Mouse (Mus musculus) embryo, embryonic 9.5 days (tissue): ENCODE data around the gene Fam219a.

Experiments used
- DNase-seq: peaks from one replicate; pipeline ENCODE4 v3.0.0-alpha.2; 2017; ENCODE audit errors: extremely low spot score

Fam219a gene

GRCm38 (mm10) chr4:41554994-41555663, 14.2 kb downstream of the Fam219a start:
- DNase-seq, result no peak

- no peak for DNase-seq
Observed at GRCm38 (mm10) chr4:41553116-41553515, 16.2 kb downstream of the Fam219a start.

GRCm38 (mm10) chr4:41552529-41552928, 16.8 kb downstream of the Fam219a start:
- DNase-seq, result peak; percentile 79

GRCm38 (mm10) chr4:41547086-41547485, 22.3 kb downstream of the Fam219a start:
- no peak for DNase-seq

- peak; percentile 58 for DNase-seq
Observed at GRCm38 (mm10) chr4:41545985-41546384, 23.4 kb downstream of the Fam219a start.

- no peak for DNase-seq
Observed at GRCm38 (mm10) chr4:41542136-41542535, 27.2 kb downstream of the Fam219a start.

- no peak for DNase-seq
Observed at GRCm38 (mm10) chr4:41534866-41535265, 34.5 kb downstream of the Fam219a start.

GRCm38 (mm10) chr4:41532420-41532819, 36.9 kb downstream of the Fam219a start:
- DNase-seq, result peak; percentile 52

- no peak for DNase-seq
Observed at GRCm38 (mm10) chr4:41527996-41528395, 41.3 kb downstream of the Fam219a start.

GRCm38 (mm10) chr4:41527076-41527475, 42.3 kb downstream of the Fam219a start:
- peak; percentile 34 for DNase-seq

- no peak for DNase-seq
Observed at GRCm38 (mm10) chr4:41526553-41526952, 42.8 kb downstream of the Fam219a start.

GRCm38 (mm10) chr4:41524829-41525228, 44.5 kb downstream of the Fam219a start:
- no peak for DNase-seq

GRCm38 (mm10) chr4:41523839-41524238, 45.5 kb downstream of the Fam219a start:
- no peak for DNase-seq

- DNase-seq, result peak; percentile 41
Observed at GRCm38 (mm10) chr4:41522788-41523187, 46.5 kb downstream of the Fam219a start.

GRCm38 (mm10) chr4:41522136-41522535, 47.2 kb downstream of the Fam219a start:
- DNase-seq, result no peak

- no peak for DNase-seq
Observed at GRCm38 (mm10) chr4:41520641-41521040, 48.7 kb downstream of the Fam219a start.

- no peak for DNase-seq
Observed at GRCm38 (mm10) chr4:41519195-41519594, 50.1 kb downstream of the Fam219a start.

GRCm38 (mm10) chr4:41518349-41518748, 51.0 kb downstream of the Fam219a start:
- DNase-seq, result no peak

GRCm38 (mm10) chr4:41517233-41517632, 52.1 kb downstream of the Fam219a start, which contains the start of gene 1110017D15Rik:
TSS of gene 1110017D15Rik (minus strand) at chr4:41517333.
- no peak for DNase-seq

GRCm38 (mm10) chr4:41513714-41514113, 55.6 kb downstream of the Fam219a start:
- DNase-seq, result no peak

- DNase-seq, result no peak
Observed at GRCm38 (mm10) chr4:41513309-41513708, 56.0 kb downstream of the Fam219a start.

- no peak for DNase-seq
Observed at GRCm38 (mm10) chr4:41507998-41508397, 61.3 kb downstream of the Fam219a start.

- peak; percentile 43 for DNase-seq
Observed at GRCm38 (mm10) chr4:41507326-41507924, 61.9 kb downstream of the Fam219a start.
